In the genomic region with DNA sequence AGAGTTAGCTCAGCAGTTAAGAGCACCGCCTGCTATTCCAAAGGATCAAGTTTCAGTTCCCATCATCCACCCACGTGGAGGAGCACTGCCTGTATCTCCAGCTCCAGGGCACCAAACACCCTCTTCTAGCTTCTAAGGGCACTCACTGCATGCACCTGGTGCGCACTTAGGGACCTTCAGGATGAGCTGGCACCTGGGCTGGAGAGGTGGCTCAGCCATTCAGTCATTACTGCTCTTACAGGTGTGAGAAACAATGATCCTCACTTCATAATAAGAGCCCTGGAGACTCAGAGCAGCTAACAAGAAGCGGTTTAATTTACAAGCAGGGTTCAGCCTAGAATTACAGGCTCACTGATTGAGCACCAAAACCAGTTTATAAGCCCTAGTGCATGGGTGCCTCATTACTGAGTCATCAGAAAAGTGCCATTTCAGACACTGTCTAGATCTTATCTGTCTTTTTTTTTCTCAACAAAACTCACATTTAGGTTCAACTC, we compare ENCODE assay signal across 8 mouse cellular contexts. TPM values are rescaled to one million over a fixed set of nuclear protein-coding genes. Genes with fewer than 3 reads are reported as not detected.
DNase-seq lines count a peak whose midpoint lies in the region; ATAC-seq and TF ChIP-seq lines count a peak whose summit lies in the region.

No protein-coding gene starts in this region.

- H3K9me3 ChIP-seq in neural tube, embryonic 15.5 days (replicated peaks), result no peaks in the 10 kb centered on the region
- no peaks in the 10 kb centered on the region for H3K9me3 ChIP-seq in kidney, postnatal 0 days (replicated peaks; ENCODE audit: low read length)
- no peaks in the 10 kb centered on the region for H3K9me3 ChIP-seq in stomach, embryonic 15.5 days

- no peak for TF ChIP-seq CTCF in kidney, postnatal 0 days (IDR thresholded peaks at IDR 0.05; ENCODE audit: low read depth)

- DNase-seq in neural tube, embryonic 10.5 days (ENCODE audit: extremely low spot score, low spot score), result peak; percentile 39
- DNase-seq in embryo, embryonic 11 days, result peak; percentile 66
- peak; percentile 73 for DNase-seq in kidney, postnatal 0 days (ENCODE audit: low spot score)
- DNase-seq in adrenal gland, adult 8-10 months, result no peak
- DNase-seq in right cerebral cortex, postnatal 10 days (ENCODE audit: low spot score in 2 of 2), result no peak
- DNase-seq in gastrocnemius, postnatal 10 days, result no peak

- no peaks in the 10 kb centered on the region for H3K27me3 ChIP-seq in neural tube, embryonic 15.5 days (replicated peaks)
- H3K27me3 ChIP-seq in kidney, postnatal 0 days (ENCODE audit: insufficient read depth, low read length), result no peaks in the 10 kb centered on the region
- no peaks in the 10 kb centered on the region for H3K27me3 ChIP-seq in stomach, embryonic 15.5 days (replicated peaks)

- no peaks in the 10 kb centered on the region for H3K36me3 ChIP-seq in neural tube, embryonic 15.5 days
- no peaks in the 10 kb centered on the region for H3K36me3 ChIP-seq in kidney, postnatal 0 days (ENCODE audit: insufficient read depth, low read length)
- no peaks in the 10 kb centered on the region for H3K36me3 ChIP-seq in stomach, embryonic 15.5 days

- no peak overlapping the region for H3K4me2 ChIP-seq in neural tube, embryonic 15.5 days
- H3K4me2 ChIP-seq in kidney, postnatal 0 days (ENCODE audit: low read length), result peak overlapping the region; percentile 45
- peak overlapping the region; percentile 40 for H3K4me2 ChIP-seq in stomach, embryonic 15.5 days

- no peak for ATAC-seq in neural tube, embryonic 15.5 days (ENCODE audit: low FRiP score)
- ATAC-seq in kidney, postnatal 0 days (replicated peaks; ENCODE audit: low FRiP score, low read depth), result no peak; the same call in 1 of the 2 replicates
- no peak for ATAC-seq in stomach, embryonic 15.5 days (ENCODE audit: insufficient read depth, low FRiP score, low read depth)

- no peak overlapping the region for H3K4me3 ChIP-seq in neural tube, embryonic 15.5 days (replicated peaks)
- no peak overlapping the region for H3K4me3 ChIP-seq in kidney, postnatal 0 days (replicated peaks; ENCODE audit: low read depth, low read length)
- H3K4me3 ChIP-seq in stomach, embryonic 15.5 days (replicated peaks), result no peak overlapping the region; the same call in 1 of the 2 replicates

- no peaks in the 10 kb centered on the region for H3K4me1 ChIP-seq in neural tube, embryonic 15.5 days
- 0 out of 2 replicates have a peak, but pooled peaks cover 3% of the 10 kb centered on the region for H3K4me1 ChIP-seq in kidney, postnatal 0 days (replicated peaks; ENCODE audit: insufficient read depth, low read length)
- H3K4me1 ChIP-seq in stomach, embryonic 15.5 days, result no peaks in the 10 kb centered on the region

- H3K27ac ChIP-seq in neural tube, embryonic 15.5 days (replicated peaks), result no peak overlapping the region
- no peak overlapping the region for H3K27ac ChIP-seq in kidney, postnatal 0 days
- H3K27ac ChIP-seq in stomach, embryonic 15.5 days, result no peak overlapping the region

- H3K9ac ChIP-seq in neural tube, embryonic 15.5 days (replicated peaks), result no peak overlapping the region
- H3K9ac ChIP-seq in kidney, postnatal 0 days (ENCODE audit: low read depth, low read length), result no peak overlapping the region
- H3K9ac ChIP-seq in stomach, embryonic 15.5 days, result no peak overlapping the region

- 8% methylated on average over 4 of the region's 4 CpGs for WGBS in neural tube, embryonic 15.5 days
- 3% methylated on average over 4 of the region's 4 CpGs for WGBS in kidney, postnatal 0 days
- WGBS in stomach, embryonic 15.5 days, result 5% methylated on average over 4 of the region's 4 CpGs

RNA-seq across cellular contexts. Expression of a gene that starts 37.7 kb away (rescaled TPM):
- polyA plus RNA-seq in neural tube, embryonic 15.5 days (2015; fragmentation: Nextera tagmentation; extraction: Ambion mirVana), result 13.9 and 17.3 TPM in 2 replicates
- polyA plus RNA-seq in kidney, postnatal 0 days (2015; fragmentation: Nextera tagmentation; extraction: Ambion mirVana), result 13.5 and 17.1 TPM in 2 replicates
- 21.9 and 22.4 TPM in 2 replicates for polyA plus RNA-seq in stomach, embryonic 15.5 days (2015; fragmentation: Nextera tagmentation; extraction: Ambion mirVana)
- total RNA-seq in adrenal gland, adult 8-10 months (2022), result 10 to 100 TPM; 53.6 to 71.6 (median 58.9) TPM
- total RNA-seq in gastrocnemius, postnatal 10 days (2021), result 10 to 100 TPM; 15.7 to 17.8 TPM

RNA-seq across cellular contexts. Expression of a gene that starts 38.8 kb away (rescaled TPM):
- 7.0 and 7.4 TPM in 2 replicates for polyA plus RNA-seq in neural tube, embryonic 15.5 days (2015; fragmentation: Nextera tagmentation; extraction: Ambion mirVana)
- polyA plus RNA-seq in kidney, postnatal 0 days (2015; fragmentation: Nextera tagmentation; extraction: Ambion mirVana), result 3.9 and 4.6 TPM in 2 replicates
- 5.0 and 5.3 TPM in 2 replicates for polyA plus RNA-seq in stomach, embryonic 15.5 days (2015; fragmentation: Nextera tagmentation; extraction: Ambion mirVana)
- total RNA-seq in adrenal gland, adult 8-10 months (2022), result 10 to 100 TPM; 39.7 to 40.5 (median 40.0) TPM
- total RNA-seq in gastrocnemius, postnatal 10 days (2021), result 10 to 100 TPM in 1 of 2 experiments, 1 to 10 TPM in 1; 8.9 to 10.1 TPM

Comparison
In these comparisons a context has a peak if more than half of its experiments do, and no peak if none do; other contexts are left out.
1. DNase-seq: peak in neural tube, embryonic 10.5 days (single experiment), embryo, embryonic 11 days (single experiment) and kidney, postnatal 0 days (single experiment); none in adrenal gland, adult 8-10 months (single experiment), right cerebral cortex, postnatal 10 days (0 of 2) and gastrocnemius, postnatal 10 days (single experiment).